Mouse (Mus musculus) midbrain, embryonic 14.5 days (tissue): Measurements from ENCODE around the gene Mroh2a. TPM values are rescaled to one million over a fixed set of nuclear protein-coding genes. Genes with fewer than 3 reads are reported as not detected.

Experiments used
- ATAC-seq: fragments of 200-750 bp; cut with Nextera tagmentation; 2 replicates; pipeline ENCODE4 v1.8.0; 2017; ENCODE audit warnings: moderate number of reproducible peaks, moderate library complexity; ENCODE audit not compliant: low FRiP score, low TSS enrichment
- DNase-seq: peaks from one replicate; pipeline ENCODE4 v3.0.0-alpha.2; 2015
- H3K27ac ChIP-seq: fragments of 300-500 bp; sonication (generic); replicated peaks from 2 replicates; pipeline ENCODE4 v1.5.1; 2014; ENCODE audit warnings: mild to moderate bottlenecking, low read depth, low read length, moderate library complexity
- H3K27me3 ChIP-seq: fragments of 300-500 bp; sonication (generic); 2 replicates; pipeline ENCODE4 v1.6.1; 2014; ENCODE audit warnings: low read length, control low read depth, mixed read lengths; ENCODE audit not compliant: control insufficient read depth, insufficient read depth
- H3K36me3 ChIP-seq: fragments of 300-500 bp; sonication (generic); 2 replicates; pipeline ENCODE4 v1.6.1; 2014; ENCODE audit warnings: low read length, control low read depth; ENCODE audit not compliant: control insufficient read depth, insufficient read depth
- H3K4me1 ChIP-seq: fragments of 300-500 bp; sonication (generic); 2 replicates; pipeline ENCODE4 v1.6.1; 2014; ENCODE audit warnings: mild to moderate bottlenecking, antibody characterized with exemption, low read length, control low read depth; ENCODE audit not compliant: control insufficient read depth, insufficient read depth
- H3K4me2 ChIP-seq: fragments of 300-500 bp; sonication (generic); 2 replicates; pipeline ENCODE4 v1.6.1; 2014; ENCODE audit warnings: mild to moderate bottlenecking, low read length, moderate library complexity
- H3K4me3 ChIP-seq: fragments of 300-500 bp; sonication (generic); replicated peaks from 2 replicates; pipeline ENCODE4 v1.5.1; 2014; ENCODE audit warnings: low read depth, low read length
- H3K9ac ChIP-seq: fragments of 300-500 bp; sonication (generic); replicated peaks from 2 replicates; pipeline ENCODE4 v1.6.1; 2014; ENCODE audit warnings: mild to moderate bottlenecking, low read length, moderate library complexity
- H3K9me3 ChIP-seq: fragments of 300-500 bp; sonication (generic); 2 replicates; pipeline ENCODE4 v1.6.1; 2016; ENCODE audit warnings: low read length, control low read depth, mixed read lengths; ENCODE audit not compliant: control insufficient read depth
- WGBS: fragments of 180-500 bp; shearing (Covaris S2); extraction: QIAGEN DNeasy Blood & Tissue Kit; methylation state at CpG from one replicate; pipeline ENCODE4 v1.1.7; 2014; 5-methylcytosine and 5-hydroxymethylcytosine counted together
- polyA plus RNA-seq: library from polyadenylated mRNA; unstranded; fragments of >200 nt; fragmentation: Nextera tagmentation; extraction: Ambion mirVana; gene quantifications from 2 replicates; pipeline ENCODE4 v1.2.1, GENCODE M21; 2014

The Mroh2a gene
- polyA plus RNA-seq, 1 experiment from 2014 or later: 1.8 TPM

GRCm38 (mm10) chr1:88285652-88286051 is 58.9 kb downstream of the Mroh2a start:
- no peak overlapping the region for H3K27ac ChIP-seq
- 68% methylated on average over 5 of the region's 5 CpGs for WGBS
- DNase-seq (no peak), ATAC-seq (no peak)
- H3K4me2 ChIP-seq: no peak overlapping the region
- H3K4me3 ChIP-seq: no peak overlapping the region
- H3K4me1 ChIP-seq: no peaks in the 10 kb centered on the region
- no peaks in the 10 kb centered on the region for H3K27me3 ChIP-seq
- no peak overlapping the region for H3K9ac ChIP-seq
- peaks cover 79% of the 10 kb centered on the region for H3K9me3 ChIP-seq
- no peaks in the 10 kb centered on the region for H3K36me3 ChIP-seq

GRCm38 (mm10) chr1:88286136-88286845 is 59.5 kb downstream of the Mroh2a start:
- H3K36me3 ChIP-seq: no peaks in the 10 kb centered on the region
- DNase-seq (no peak), ATAC-seq (no peak)
- H3K9me3 ChIP-seq: peaks cover 84% of the 10 kb centered on the region
- H3K4me2 ChIP-seq: no peak overlapping the region
- H3K27me3 ChIP-seq: no peaks in the 10 kb centered on the region
- H3K27ac ChIP-seq: no peak overlapping the region
- H3K4me3 ChIP-seq: no peak overlapping the region
- H3K4me1 ChIP-seq: no peaks in the 10 kb centered on the region
- H3K9ac ChIP-seq: no peak overlapping the region
- WGBS: 84% methylated on average over 15 of the region's 15 CpGs

- Histone ChIP-seq H3K36me3 (no peaks in the 10 kb centered on the region), H3K4me3 (no peak overlapping the region), H3K9me3 (peaks cover 92% of the 10 kb centered on the region), H3K27ac (no peak overlapping the region), H3K9ac (no peak overlapping the region), H3K4me1 (no peaks in the 10 kb centered on the region), H3K27me3 (no peaks in the 10 kb centered on the region), H3K4me2 (no peak overlapping the region)
- DNase-seq: no peak
- ATAC-seq: no peak
- 77% methylated on average over 13 of the region's 13 CpGs for WGBS
Observed at GRCm38 (mm10) chr1:88286887-88287696, 60.3 kb downstream of the Mroh2a start.

- H3K4me2 ChIP-seq: no peak overlapping the region
- H3K4me3 ChIP-seq: no peak overlapping the region
- peaks cover 93% of the 10 kb centered on the region for H3K9me3 ChIP-seq
Observed at GRCm38 (mm10) chr1:88287697-88287980, 60.9 kb downstream of the Mroh2a start.

GRCm38 (mm10) chr1:88288056-88288788 is 61.4 kb downstream of the Mroh2a start:
- no peak overlapping the region for H3K9ac ChIP-seq
- ATAC-seq: no peak
- H3K4me2 ChIP-seq: no peak overlapping the region
- no peaks in the 10 kb centered on the region for H3K4me1 ChIP-seq
- H3K9me3 ChIP-seq: peaks cover 88% of the 10 kb centered on the region
- H3K4me3 ChIP-seq: no peak overlapping the region
- no peaks in the 10 kb centered on the region for H3K36me3 ChIP-seq
- DNase-seq: no peak
- H3K27me3 ChIP-seq: no peaks in the 10 kb centered on the region
- 42% methylated on average over 3 of the region's 3 CpGs for WGBS
- no peak overlapping the region for H3K27ac ChIP-seq

More at GRCm38 (mm10) chr1:88287697-88287980, 60.9 kb downstream of the Mroh2a start:
- DNase-seq (peak; percentile 77), ATAC-seq (no peak)
- 42% methylated on average over 5 of the region's 5 CpGs for WGBS
- no peaks in the 10 kb centered on the region for H3K27me3 ChIP-seq
- H3K36me3 ChIP-seq: no peaks in the 10 kb centered on the region
- no peaks in the 10 kb centered on the region for H3K4me1 ChIP-seq
- H3K27ac ChIP-seq: no peak overlapping the region
- H3K9ac ChIP-seq: no peak overlapping the region

- no peaks in the 10 kb centered on the region for H3K36me3 ChIP-seq
- 74% methylated on average over 3 of the region's 3 CpGs for WGBS
- H3K27me3 ChIP-seq: no peaks in the 10 kb centered on the region
- H3K4me2 ChIP-seq: no peak overlapping the region
- no peak overlapping the region for H3K27ac ChIP-seq
- DNase-seq: no peak
- no peak overlapping the region for H3K9ac ChIP-seq
- no peaks in the 10 kb centered on the region for H3K4me1 ChIP-seq
- no peak for ATAC-seq
- H3K4me3 ChIP-seq: no peak overlapping the region
- H3K9me3 ChIP-seq: peaks cover 82% of the 10 kb centered on the region
Observed at GRCm38 (mm10) chr1:88288789-88289127, 62.0 kb downstream of the Mroh2a start.

- no peak overlapping the region for H3K4me3 ChIP-seq
- peaks cover 78% of the 10 kb centered on the region for H3K9me3 ChIP-seq
- H3K4me1 ChIP-seq: no peaks in the 10 kb centered on the region
- no peak overlapping the region for H3K4me2 ChIP-seq
- 45% methylated on average over 2 of the region's 2 CpGs for WGBS
- no peaks in the 10 kb centered on the region for H3K27me3 ChIP-seq
- H3K27ac ChIP-seq: no peak overlapping the region
- H3K9ac ChIP-seq: no peak overlapping the region
- H3K36me3 ChIP-seq: no peaks in the 10 kb centered on the region
- DNase-seq (no peak), ATAC-seq (no peak)
Observed at GRCm38 (mm10) chr1:88289152-88289551, 62.4 kb downstream of the Mroh2a start.

- DNase-seq: peak; percentile 57
- Histone ChIP-seq H3K36me3 (no peaks in the 10 kb centered on the region), H3K4me2 (no peak overlapping the region), H3K27ac (no peak overlapping the region), H3K4me1 (no peaks in the 10 kb centered on the region), H3K9me3 (peaks cover 76% of the 10 kb centered on the region), H3K4me3 (no peak overlapping the region), H3K27me3 (no peaks in the 10 kb centered on the region), H3K9ac (no peak overlapping the region)
- no peak for ATAC-seq
- WGBS: 44% methylated on average over 4 of the region's 4 CpGs
Observed at GRCm38 (mm10) chr1:88289917-88290316, 63.1 kb downstream of the Mroh2a start.
